Mouse (Mus musculus) heart, adult 9 months (tissue): Measurements from ENCODE around the gene Nckap1.
A peak's percentile ranks its signal among the peaks of the same experiment; 100 is the strongest.

Experiments used
- DNase-seq, 2 experiments: peaks; one replicate each; pipeline ENCODE4 v3.0.0; 2022; ENCODE audit warnings: low spot score in 2 of 2

The Nckap1 gene

DNA sequence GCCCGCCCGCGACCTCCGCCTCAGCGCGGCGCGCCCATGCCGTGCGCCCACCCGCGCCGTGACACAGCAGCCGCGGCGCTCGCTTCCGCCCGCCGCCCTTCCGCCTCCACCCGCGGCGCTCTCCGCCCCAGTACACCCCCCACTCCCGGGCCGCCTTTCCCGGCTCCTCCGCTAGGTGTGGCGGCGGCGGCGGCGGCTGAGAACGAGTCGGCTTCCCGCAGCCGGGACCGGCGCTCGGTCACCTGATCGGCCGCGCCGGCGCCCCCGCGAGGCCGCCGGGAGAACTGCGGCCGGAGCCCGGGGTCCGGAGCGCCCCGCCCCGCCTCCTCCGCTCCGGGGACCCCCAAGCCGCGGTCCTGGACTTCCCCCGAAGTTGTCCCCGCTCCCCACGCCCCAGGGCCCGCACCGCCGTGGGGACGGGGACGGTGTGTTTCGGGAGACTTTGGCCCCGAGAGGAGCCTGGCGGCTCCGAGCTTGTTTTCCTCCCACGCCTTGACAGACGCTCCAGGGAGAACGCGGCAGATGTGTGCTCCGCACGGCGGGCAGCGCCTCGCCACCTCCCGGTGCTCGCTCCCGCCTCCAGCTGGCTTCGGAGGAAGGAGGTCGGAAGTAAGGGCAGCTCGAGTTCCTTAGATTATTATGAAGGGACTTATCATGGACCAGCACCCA, at the start of gene Nckap1:
Gene Nckap1 (minus strand): TSS at position 338 of the 669 bp plus-strand sequence.
- DNase-seq = peak; percentile 85 to 90

DNA sequence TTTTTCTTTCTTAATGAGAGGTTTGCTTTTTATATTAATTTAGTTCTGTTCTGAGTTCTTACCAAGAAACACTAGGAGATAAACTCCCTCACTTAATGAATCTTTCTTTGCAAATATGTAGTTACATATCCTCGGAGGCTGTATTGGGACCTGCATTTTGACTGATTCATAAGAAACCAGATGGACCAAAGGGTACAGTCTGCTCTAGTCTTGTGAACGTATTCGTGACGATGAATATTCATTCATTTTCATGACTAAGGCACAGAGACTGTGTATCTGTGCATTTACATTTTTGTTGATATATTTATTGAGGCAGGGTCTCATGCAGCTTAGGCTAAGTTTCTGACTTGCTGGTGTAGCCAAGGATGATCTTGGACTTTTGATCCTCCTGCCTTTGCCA, 43.3 kb upstream of the Nckap1 start:
- DNase-seq = no peak

DNA sequence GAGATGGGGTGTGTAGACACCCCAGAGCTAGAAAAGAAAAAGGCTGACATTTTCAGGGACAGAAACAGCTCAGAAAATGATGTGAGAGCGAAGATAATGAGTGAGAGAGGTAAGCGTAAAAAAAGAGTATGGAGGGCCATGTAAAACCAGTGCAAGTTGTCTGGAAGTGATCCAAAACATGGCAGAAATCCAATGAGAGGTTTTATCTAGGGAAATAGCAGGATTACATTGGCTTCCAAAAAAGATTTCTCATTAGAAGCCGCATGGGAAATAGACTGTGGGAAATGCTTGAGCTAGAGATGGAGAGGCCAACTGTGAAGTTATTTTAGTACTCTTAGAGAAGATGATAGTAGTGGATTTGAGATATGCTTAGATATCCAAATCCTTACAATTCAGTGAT, 40.7 kb upstream of the Nckap1 start:
- DNase-seq = peak; percentile 15 to 40

DNA sequence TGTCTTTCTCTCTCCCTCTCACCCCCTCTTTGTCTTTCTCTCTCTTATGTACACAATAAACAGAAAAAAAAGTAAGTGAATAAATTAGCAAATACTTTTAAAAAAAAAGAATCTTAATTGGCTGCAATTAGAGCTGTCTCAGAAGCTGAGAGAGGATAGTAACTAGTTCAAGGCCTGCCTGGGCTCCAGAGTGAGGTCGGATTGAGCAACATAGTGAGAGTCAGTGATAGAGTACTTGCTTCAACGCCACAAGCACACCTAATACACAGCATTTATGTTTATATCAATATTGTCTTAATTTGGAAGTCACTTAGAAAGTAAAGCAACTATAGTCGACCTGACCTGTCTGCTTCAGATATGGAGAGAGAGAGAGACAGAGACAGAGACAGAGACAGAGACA, 37.8 kb upstream of the Nckap1 start:
- DNase-seq = no peak

DNA sequence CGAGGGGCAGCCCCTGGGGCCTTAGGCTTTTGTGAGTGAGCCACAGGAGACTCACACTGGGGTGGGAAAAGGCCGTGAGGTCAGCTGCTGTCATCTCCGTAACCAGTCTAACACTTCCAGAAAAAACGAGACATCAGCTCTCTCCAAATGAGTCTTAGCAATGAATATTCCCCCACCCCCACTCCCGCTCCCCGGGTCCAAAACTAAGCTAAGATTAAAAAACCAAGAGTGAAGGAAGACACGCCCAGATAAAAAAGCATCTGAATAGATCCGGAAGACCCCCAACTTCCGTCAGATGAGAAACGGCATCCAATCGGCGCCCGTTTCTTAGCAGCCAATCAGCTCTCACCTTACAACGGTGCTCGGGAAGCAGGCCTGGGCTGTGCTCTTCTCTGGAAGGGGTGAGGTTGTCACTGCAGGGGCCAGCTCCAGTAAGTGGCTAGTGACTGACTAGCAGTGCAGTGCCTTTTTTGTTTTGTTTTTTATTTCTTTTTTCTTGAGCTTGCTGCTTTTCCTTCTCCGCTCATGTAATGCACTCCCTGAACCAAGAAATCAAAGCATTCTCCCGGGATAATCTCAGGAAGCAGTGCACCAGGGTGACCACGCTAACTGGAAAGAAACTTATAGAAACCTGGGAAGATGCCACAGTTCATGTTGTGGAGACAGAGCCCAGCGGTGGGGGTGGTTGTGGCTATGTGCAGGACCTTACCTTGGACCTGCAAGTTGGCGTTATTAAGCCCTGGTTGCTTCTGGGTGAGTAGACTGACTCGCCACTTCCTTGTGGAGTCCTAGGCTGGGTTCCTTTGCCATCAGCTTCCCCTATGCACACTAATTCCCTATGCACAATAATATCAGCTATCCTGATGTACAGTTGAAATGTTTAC, 35.9 kb upstream of the Nckap1 start, which contains the start of the genes Dusp19 and Nup35:
Gene Dusp19 (plus strand): TSS at position 192 of the 884 bp plus-strand sequence.
Gene Nup35 (plus strand): TSS at position 383 of the 884 bp plus-strand sequence.
- peak; percentile 97 for DNase-seq

DNA sequence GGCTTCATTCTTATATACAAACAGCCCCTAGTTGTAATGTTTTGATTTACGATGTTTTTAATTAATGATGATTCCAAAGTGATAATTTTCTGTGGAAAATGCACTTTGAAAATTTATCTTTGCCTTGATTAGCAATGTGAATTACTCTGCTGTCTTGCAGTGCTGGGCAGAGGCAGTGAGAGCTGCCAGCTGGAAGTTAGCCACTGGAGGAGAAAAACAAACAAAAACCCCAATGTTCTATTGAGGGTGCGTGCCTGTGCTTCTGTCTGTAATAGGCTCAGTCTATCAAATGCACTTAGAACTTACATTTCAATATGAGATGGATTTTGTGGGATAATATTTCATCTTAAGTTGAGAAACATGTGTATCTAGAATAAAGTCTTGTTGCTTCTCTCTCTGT, 31.6 kb upstream of the Nckap1 start:
- no peak for DNase-seq

DNA sequence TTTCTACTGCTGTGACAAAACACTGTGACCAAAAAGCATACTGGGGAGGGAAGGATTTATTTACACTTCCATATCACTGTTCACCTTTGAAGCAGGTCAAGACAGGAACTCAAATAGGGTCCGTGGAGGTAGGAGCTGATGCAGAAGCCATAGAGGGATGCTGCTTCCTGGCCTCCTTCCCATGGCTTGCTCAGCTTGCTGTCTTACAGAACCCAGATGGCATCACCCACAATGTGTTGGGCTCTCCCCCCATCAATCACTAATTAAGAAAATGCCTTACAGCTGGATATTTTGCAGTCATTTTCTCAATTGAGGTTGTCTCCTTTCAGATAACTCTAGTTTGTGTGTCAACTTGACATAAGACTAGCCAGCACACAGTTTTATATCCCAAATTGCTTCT, 31.1 kb upstream of the Nckap1 start:
- DNase-seq = no peak

DNA sequence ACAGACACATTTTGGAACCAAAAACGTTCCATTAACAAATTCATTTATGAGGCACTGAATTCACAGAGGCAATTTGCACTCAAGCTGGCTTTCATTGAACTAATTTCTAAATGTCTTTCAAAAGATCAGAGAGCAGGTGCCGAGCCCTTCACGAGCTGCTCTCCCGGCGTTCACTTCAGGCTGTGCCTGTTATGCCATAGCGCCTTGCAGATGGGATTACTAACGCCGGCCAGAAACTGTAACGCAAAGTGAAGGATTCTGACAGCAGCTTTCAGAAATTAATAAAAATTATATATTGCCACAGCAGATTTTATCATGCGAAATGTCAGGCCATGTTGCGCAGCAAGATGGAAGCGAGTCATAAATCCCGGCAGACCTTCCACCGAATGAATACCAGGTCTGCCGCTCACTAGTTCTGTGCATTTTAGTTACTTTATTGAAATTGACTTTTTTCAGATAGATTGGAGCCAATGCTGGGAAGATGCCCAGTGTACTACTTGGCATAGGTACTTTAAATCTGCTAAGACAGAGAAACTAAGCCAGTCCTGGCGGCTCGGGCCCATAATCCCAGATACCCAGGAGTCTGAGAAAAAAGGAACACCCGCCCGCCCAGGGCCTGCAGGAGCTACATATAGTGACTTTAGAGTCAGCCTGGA, 22.7 kb upstream of the Nckap1 start:
- no peak for DNase-seq

DNA sequence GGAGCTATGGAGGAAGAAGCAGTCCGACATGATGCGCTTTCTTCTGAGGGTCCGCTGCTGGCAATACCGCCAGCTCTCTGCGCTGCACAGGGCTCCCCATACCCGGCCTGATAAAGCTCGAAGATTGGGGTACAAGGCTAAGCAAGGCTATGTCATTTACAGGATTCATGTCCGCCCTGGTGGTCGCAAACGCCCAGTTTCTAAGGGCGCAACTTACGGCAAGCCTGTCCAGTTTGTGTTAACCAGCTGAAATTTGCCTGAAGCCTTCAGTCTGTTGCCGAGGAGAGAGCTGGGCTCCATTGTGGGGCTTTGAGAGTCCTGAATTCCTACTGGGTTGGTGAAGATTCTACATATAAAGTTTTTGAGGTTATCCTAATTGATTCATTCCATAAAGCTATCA, 21.6 kb upstream of the Nckap1 start:
- no peak for DNase-seq

GRCm38 (mm10) chr2:80600611-80601010, 19.4 kb upstream of the Nckap1 start:
- no peak for DNase-seq

DNA sequence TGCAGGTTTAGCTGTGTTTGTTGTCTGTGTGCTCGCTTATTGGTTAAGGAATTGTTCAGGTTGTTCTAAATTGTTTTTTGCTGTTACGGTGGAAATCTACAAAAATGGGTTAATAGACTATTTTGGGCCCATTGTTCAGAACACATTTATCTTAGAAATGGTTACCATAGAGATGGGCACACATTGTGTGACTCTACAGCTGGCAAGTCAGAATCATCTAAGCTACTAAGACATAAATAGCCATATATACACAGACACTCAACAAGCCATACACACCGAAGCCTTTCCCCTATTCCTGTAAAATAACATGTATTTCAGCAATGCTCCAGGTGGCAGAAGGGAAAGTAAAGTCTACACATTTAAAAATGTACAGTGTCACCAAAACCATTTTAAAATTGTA, 18.7 kb upstream of the Nckap1 start:
- DNase-seq = no peak

GRCm38 (mm10) chr2:80596960-80597359, 15.8 kb upstream of the Nckap1 start:
- no peak for DNase-seq

DNA sequence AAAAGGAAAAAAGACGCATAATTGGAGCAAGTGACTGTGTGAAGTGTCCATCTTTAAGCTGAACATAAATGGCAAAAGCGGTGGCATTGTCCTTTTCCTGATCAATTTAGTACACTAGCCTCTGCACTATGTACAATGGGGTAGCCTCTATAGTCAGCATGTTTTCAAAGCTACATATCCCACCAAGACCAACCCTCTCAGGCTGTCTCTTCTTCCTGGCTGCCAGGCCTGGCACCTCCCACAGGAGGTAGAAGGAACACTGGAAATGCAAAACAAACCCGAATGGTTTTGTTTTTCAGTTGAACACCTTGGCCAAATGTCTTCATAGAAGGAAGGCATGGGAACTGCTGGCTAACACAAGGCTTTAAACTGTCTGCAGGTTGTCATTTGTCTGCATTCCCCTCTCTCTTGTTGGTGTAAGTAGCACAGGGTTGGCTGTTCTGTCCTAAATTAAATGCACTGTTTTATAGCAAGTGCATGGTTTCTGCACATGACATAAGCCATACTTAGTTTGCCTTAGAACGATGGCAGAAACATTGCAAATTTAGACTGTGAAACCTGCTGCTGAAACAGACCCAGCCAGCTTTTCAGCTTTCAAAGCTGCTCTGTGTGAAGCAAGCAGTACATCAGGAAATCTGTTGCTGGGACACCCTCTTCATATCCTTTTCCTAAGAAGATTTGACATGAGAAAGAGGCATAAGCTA, 13.2 kb upstream of the Nckap1 start:
- DNase-seq = no peak

- DNase-seq = no peak
Measured at GRCm38 (mm10) chr2:80582356-80582755, 1.2 kb upstream of the Nckap1 start.

- DNase-seq = peak; percentile 25 to 27
Measured at GRCm38 (mm10) chr2:80580311-80580961, 744 bp downstream of the Nckap1 start.

DNA sequence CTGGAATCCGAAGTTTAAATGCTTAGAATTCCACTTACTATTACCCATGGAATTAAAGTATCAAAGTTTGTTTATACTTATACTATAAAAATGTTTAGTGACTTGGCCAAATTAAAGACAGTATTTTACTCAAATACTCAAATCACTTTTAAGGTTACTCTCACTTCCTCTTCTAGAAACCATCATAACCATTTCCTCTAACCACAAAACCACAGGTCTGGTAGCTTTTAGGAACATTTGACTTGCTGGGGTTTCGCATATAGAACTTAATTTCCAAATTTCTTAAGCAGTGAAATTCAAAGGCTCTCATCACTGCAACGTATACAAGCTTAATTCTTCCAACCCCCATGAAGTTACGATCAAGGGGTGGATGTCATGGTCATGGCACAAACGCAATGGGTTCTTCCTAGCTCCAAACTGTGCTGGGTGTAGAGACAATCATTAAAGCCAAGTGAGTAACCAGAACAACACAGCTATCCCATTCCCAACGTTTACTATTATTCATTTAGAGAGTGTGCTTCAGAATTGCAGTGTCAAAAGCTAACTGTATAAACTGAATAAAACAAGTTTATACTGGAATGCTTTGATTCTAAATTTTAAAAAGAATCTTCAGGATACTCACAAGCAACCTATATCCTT, 1.8 kb downstream of the Nckap1 start:
- no peak for DNase-seq

GRCm38 (mm10) chr2:80577286-80577685, 3.9 kb downstream of the Nckap1 start:
- DNase-seq = no peak

DNA sequence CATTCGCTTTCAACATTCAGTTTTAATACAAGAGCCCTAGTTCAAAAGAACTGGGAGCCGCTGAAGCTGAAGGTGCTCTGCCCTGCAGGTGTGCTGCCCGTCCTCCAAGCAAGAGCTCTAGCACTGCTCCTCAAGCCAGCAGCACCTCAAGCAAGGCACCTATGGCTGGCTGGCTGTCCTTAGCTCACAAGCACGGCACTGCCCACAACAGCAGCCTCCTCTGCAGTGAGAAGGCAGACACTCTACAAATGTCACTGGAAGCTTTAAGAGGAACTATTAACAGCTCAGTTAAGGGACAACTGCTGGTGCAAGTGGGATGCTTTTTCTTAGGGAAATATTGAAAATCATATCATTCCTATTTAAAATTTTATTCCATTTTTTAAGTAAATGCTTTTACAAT, 10.5 kb downstream of the Nckap1 start:
- no peak for DNase-seq

GRCm38 (mm10) chr2:80567411-80567810, 13.8 kb downstream of the Nckap1 start:
- no peak for DNase-seq

GRCm38 (mm10) chr2:80562253-80562652, 18.9 kb downstream of the Nckap1 start:
- no peak for DNase-seq

DNA sequence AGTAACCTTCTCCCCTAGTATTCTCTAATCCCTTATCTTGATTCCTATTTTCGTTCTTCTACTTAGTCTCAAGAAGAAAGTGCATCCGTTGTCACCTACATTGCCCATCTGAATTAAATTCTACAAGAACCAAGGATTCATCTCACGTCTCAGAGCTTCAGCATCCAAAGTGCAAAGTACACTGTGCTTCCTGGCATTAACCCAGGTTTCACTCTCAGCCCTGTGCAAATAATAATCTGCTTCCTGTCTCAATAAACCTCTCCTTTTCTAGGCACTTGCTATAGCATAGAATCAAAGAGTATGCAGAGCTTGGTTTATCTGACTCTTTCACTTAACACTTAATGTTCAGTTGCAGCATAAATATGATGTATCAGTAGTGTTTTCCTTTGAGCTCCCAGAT, 19.7 kb downstream of the Nckap1 start:
- DNase-seq = no peak
